Mouse (Mus musculus) spleen, postnatal 36 days (tissue): ENCODE data around the gene Akap2.
A peak's percentile ranks its signal among the peaks of the same experiment; 100 is the strongest.

Experiments
- DNase-seq, 2 experiments: peaks; one replicate each; pipeline ENCODE4 v3.0.0; 2022; ENCODE audit warnings: low spot score in 2 of 2, mixed read lengths in 1 of 2

Akap2 gene

GRCm38 (mm10) chr4:57717354-57717753 is at the start of gene Akap2:
Akap2 (plus strand) TSS chr4:57717657.
- DNase-seq: no peak

DNA sequence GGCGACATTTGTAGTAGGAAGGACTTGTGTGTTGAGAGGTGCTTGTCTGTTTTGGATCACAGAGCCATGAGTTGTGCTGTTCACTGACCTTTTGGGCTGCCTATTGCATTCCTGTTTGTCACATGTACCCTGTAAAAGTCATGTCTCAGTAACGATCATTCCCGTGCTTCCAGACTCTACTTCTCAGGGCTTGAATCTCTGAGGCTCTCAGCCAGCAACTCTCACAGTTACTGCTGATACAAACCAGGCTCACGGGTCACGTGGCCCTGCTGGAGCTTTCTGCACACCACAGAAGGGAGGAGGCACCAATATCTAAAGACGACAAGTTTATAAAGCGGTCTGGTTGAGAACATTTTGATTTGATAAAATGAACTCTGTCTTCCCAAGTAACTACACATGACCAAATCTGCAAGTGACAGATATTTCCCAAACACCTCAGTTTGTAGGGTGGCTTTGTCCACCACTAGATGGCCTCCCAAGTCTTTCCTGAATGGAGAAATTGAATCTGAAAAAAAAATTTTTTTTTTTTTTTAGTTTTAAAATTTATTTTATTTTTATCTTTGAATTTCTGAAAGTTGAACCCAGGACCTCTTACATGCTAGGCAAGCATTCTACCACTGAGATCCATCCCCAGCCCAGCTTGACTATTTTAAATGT is 46.5 kb upstream of the Akap2 start:
- no peak for DNase-seq

GRCm38 (mm10) chr4:57672541-57672940 is 44.9 kb upstream of the Akap2 start:
- no peak for DNase-seq

GRCm38 (mm10) chr4:57672996-57673906 is 44.2 kb upstream of the Akap2 start:
- DNase-seq: peak; percentile 78 to 83

DNA sequence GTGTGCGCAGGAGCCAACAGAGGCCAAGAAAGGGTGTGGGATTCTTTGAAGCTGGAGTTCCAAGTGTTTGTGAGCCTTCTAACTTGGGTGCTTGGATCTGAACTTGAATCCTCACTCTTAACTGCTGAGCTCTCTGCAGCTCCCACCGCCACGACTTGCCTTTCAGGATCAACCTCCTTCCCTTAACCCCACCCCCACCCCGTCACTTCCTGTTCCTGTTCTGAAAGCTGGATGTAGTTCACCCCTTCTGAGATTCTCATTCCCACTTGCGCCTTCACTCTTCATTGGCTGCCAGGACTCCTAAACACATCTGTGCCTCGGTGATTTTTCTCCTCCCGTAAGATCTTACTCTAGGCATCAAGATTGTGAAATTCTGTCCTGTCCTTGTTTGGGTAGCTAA is 43.1 kb upstream of the Akap2 start:
- no peak for DNase-seq

DNA sequence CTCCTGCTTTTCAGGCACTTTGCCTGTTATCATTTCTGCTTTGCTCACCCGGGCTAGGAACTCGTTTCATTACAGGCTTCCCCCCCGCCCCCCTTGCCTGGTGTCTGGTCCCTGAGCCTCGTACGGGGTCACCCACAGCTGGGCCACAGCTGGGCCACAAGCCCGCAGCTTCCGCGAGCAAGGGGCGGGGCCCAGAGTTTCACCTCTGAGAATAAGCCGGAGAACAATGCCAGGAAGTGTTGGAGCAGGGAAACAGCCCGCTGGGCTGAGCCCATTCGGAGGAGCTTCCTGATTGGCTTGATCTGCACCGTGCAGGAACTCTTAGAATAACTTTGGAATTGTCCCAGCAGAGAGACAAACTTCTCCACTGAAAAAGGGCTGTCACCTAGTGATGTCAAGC is 42.1 kb upstream of the Akap2 start:
- DNase-seq: peak; percentile 55

DNA sequence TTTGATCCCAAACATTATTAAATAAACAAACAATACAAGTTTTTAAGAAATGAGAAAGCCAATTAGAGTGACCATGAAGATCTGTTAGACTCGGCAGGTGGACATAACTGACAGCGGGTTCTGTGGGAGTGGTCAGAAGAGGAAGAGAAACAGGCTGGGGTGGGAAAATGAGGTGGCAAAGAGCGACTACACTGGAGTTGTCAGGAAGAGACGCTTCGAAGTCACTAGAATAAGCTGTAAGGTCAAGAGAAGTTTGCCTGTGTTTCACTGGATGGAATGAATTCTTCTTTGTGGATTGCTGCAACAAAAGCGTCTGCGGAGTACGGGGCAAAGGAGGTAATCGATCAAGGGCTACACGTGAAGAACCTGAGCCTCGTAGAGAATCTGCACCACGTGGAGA is 39.5 kb upstream of the Akap2 start:
- no peak for DNase-seq

- no peak for DNase-seq
Measured at GRCm38 (mm10) chr4:57678991-57679457, 38.4 kb upstream of the Akap2 start.

DNA sequence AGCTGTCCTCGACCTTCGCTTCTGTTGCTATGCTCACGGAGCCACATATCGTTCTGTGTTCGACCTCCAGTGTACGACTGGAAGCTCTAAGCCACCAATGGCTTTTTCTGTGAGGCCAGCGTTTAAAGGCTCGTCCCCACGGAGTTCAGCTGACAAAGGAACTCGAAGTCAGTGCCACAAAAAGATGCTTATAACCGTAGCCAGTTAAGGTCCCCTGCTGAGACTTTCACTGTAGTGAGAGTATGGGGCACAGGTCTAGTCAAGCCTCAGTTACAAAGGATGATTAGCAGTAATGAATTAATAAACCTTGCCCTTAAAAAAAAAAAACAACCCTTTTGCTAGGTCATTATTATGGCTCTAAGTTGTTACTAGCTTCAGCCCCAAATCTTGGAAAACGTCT is 37.3 kb upstream of the Akap2 start:
- no peak for DNase-seq

DNA sequence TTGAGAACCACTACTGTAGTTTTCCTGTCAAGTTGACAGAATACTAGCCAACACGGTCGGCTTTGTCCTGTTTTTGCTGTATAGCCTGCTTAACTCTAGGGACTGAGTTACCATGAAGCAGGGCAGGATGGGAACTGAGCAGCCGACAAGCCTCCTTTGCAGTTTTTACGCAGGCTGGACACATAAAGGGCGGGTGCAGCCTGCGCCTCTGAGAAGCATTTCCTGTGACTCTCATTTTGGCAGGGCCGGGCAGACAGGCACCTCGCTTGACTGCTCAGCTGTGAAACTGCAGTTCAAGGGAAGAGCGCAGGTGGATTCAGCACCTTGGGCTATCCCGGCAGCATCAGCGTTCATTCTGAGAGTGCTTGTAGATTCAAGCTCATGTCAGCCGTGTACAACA is 35.9 kb upstream of the Akap2 start:
- peak; percentile 87 to 88 for DNase-seq

DNA sequence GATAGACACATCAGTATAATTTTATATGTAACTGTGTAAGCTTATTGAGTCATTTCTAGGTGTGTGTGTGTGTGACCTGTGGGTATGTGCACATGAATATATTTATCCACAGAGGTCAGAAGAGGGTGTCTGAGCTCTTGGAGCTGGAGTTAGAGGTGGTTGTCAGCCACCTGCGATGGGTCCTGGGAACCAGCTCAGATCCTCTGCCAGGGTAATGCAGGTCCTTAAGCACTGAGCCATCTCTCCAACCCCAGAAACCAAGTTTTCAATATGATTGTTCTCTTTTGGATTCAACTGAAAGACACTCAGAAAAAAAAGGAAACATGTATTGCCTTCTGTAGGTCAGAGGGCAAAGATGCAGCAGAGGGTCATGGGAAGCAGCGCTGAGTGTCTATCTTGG is 35.1 kb upstream of the Akap2 start:
- no peak for DNase-seq

DNA sequence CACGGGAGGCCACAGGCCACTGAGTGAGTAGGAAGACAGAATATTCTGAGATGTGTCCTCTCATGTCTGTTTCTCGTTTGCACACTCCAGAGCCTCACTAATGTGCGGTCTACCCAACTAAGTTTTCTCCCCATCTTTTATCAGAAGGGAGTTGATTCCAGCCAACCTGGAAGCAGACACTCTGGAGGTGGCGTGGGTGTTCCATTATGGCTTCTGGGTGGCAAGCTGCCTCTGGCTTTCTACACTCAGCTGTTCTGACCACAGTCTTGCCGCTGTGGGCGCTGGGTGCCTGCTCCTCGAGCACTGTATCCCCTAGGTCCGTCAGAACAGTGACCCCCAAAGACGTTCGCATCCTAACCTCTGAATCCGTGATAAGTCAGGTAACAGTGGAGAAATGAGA is 34.5 kb upstream of the Akap2 start:
- no peak for DNase-seq

DNA sequence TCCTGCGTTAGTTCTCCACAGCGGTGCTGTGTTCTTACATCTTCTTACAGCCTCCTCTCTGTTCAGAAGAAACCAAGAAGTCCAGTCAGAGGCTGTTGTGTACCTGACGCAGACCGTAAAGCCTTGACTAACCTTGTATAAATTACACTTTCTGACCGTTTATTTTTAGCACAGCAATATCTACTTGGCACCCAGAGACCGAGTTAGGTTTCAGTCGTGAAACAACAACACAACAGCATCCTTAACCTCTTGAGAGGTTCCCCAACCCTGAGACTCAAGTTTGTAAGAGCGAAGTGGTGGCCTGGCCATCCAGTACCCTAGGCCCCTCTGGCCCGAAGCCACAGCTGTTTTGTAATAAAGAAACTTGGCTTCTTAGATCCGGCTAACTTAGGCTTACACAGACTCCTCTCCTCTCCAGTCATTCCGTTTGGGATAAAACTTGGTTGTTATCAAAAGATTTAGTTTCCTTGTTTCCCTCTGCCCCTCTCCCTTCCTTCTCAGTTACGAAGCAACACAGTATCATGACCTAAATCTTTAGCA is 32.7 kb upstream of the Akap2 start:
- DNase-seq: no peak

- no peak for DNase-seq
Measured at GRCm38 (mm10) chr4:57686736-57687135, 30.7 kb upstream of the Akap2 start.

GRCm38 (mm10) chr4:57687583-57687982 is 29.9 kb upstream of the Akap2 start:
- DNase-seq: no peak

DNA sequence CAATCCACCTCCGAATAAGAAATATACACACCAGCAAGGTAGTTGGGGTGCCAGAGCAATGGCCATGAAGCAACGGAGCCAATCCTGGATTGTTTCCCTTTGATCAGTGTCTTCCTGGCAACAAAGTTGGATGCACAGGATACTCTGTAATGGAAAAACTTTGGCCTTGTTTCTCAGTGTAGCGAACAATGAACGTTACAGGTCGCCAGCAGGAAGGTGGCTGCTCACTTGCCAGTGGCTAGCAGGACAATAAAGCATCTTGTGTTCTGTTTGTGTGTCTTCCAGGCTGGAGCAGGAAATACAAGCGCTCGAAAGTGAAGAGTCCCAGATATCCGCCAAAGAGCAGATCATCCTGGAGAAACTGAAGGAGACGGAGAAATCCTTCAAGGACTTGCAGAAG is 29.3 kb upstream of the Akap2 start:
- DNase-seq: no peak

DNA sequence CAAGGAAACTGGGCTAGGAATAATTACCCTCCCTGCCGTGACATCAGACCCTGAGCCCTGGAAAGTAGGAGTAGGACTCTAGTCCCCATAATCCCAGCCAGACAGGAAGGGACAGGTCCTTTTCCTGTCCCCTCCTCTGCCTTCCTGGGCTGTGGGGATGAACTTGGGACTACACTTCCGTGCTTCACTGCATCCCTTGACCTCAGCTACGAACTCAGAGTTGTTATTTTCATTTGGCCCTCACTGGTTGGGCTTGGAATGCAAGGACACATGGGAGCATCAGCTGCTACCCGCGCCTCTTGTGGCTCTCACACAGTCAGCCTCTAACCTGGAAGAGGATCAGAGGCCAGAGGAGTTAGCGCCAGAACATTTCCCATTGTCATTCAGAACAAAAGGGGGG is 27.5 kb upstream of the Akap2 start:
- no peak for DNase-seq

- DNase-seq: no peak
Measured at GRCm38 (mm10) chr4:57690805-57691204, 26.7 kb upstream of the Akap2 start.

GRCm38 (mm10) chr4:57694356-57695136 is 22.9 kb upstream of the Akap2 start:
- no peak for DNase-seq

- DNase-seq: no peak
Measured at GRCm38 (mm10) chr4:57696955-57697354, 20.5 kb upstream of the Akap2 start.

DNA sequence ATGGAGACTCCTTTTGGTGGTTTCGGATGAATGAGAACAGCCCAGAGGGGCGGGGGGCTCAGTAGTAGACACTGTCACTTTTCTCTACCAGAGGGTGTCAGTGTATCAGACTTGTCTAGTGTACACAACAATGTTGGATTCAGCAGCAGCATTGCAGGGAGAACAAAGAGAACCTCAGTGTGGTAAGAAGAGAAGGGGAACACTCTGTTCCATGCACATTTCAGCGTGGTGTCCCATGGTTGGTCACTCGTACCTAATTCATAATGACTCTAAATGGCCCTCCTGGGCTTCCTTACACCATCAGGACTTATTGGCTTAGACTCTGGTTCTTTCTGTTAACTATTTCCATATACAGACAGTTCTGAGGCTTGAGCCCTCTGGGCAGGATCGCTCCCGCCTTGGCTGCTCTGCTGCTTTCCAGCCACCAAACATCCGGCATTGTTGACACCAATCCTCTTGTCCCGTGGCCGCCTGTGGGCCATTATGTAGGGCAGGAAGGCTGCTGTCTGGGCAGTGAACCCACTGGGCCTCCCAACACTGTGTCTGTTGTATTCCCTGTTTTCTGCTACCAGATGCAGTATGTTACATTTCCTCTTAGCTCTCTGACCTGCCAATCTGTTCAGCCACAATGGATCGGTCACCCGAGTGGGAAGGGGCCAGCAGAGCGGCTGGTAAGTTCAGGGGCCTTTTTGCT is 19.4 kb upstream of the Akap2 start:
- DNase-seq: no peak
